Mouse (Mus musculus) cerebellum, adult 2 months (tissue): Measurements from ENCODE around the gene Yipf4. TPM values are rescaled to one million over a fixed set of nuclear protein-coding genes. Genes with fewer than 3 reads are reported as not detected.
"Not testable (repeated sequence)": the region's sequence is repeated elsewhere in the genome, so short reads cannot be mapped to it uniquely, and the experiment has no call there.

Source experiments
- DNase-seq, 2 experiments: peaks; one replicate each; pipeline ENCODE4 v3.0.0; 2021
- H3K27ac ChIP-seq: fragments of 200-500 bp; 2 replicates; pipeline ENCODE4 v1.5.1; 2012; ENCODE audit warnings: low read length, control low read depth, inconsistent platforms; ENCODE audit not compliant: insufficient read depth
- H3K27me3 ChIP-seq: fragments of 200-500 bp; 2 replicates; pipeline ENCODE4 v1.6.1; 2012; ENCODE audit warnings: inconsistent platforms, mild to moderate bottlenecking, low read length, moderate library complexity; ENCODE audit not compliant: control insufficient read depth, insufficient read depth
- H3K4me1 ChIP-seq: fragments of 200-500 bp; 2 replicates; pipeline ENCODE4 v1.6.1; 2011; ENCODE audit warnings: low read length; ENCODE audit not compliant: control insufficient read depth, insufficient read depth
- H3K4me3 ChIP-seq: fragments of 200-500 bp; replicated peaks from 2 replicates; pipeline ENCODE3; 2011; ENCODE audit warnings: mild to moderate bottlenecking, low read depth, low read length, control low read depth; ENCODE audit not compliant: insufficient read depth
- CTCF ChIP-seq: fragments of 200-500 bp; IDR thresholded peaks from 2 replicates; pipeline ENCODE4 v1.5.1; 2011; ENCODE audit warnings: low read depth, mild to moderate bottlenecking, control low read depth, low read length, moderate library complexity, borderline replicate concordance; ENCODE audit not compliant: insufficient read depth
- POLR2A ChIP-seq: fragments of 200-500 bp; IDR thresholded peaks from 2 replicates; pipeline ENCODE4 v1.6.1; 2011; ENCODE audit warnings: low read length, control low read depth, borderline replicate concordance; ENCODE audit not compliant: insufficient read depth
- WGBS: fragments of 180-500 bp; shearing (Covaris S2); methylation state at CpG from one replicate; pipeline ENCODE4 v1.1.7; 2018; 5-methylcytosine and 5-hydroxymethylcytosine counted together
- polyA plus RNA-seq: library from polyadenylated mRNA; depleted of rRNA; stranded (reverse); fragments of >200 nt; gene quantifications from 2 replicates; pipeline ENCODE4 v1.2.3, GENCODE M21; 2012

Gene Yipf4
- polyA plus RNA-seq, 1 experiment = 52.0 TPM

DNA sequence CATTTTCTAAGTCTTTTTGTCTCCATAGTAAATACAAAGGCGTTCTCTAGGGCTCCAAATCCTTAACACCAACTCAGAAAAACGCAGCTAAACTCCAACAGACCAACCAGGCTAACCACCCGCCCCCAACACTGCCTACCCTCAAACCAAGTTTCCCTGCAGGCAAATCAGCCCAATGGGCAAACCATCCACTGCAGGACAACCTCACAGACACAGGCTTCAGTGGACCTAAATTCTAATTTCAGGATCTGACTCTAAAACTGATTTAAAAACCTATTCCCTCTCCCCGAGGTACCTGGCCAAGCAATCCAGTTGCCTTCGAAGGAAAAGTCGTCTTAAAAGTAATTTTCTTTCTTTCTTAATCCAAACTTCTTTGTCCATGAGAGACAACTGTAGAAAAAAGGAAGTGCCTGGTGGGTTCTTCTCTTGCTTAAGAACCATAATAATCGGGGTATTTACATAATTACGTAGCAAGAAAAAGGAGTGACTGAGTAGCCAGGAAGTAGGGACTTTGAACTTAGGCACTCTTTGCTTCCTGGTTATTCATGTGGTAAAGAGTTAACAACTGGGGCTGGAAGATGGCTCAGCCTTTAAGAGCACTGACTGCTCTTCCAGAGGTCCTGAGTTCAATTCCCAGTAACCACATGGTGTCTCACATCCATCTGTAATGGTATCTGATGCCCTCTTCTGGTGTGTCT, 30.4 kb upstream of the Yipf4 start, which contains the start of gene Nlrc4:
Nlrc4 (minus strand) TSS at position 432 of the 698 bp plus-strand sequence.
- 56% methylated on average over 8 of the region's 8 CpGs for WGBS
- H3K27me3 ChIP-seq = no peaks in the 10 kb centered on the region

GRCm38 (mm10) chr17:74463510-74463909, 25.8 kb upstream of the Yipf4 start:
- Histone ChIP-seq H3K27me3 (no peaks in the 10 kb centered on the region), H3K4me3 (no peak overlapping the region), H3K4me1 (no peaks in the 10 kb centered on the region), H3K27ac (no peak overlapping the region)
- TF ChIP-seq CTCF (no peak), POLR2A (no peak)
- DNase-seq = no peak

More for the DNA sequence above, 30.4 kb upstream of the Yipf4 start, which contains the start of gene Nlrc4:
- no peak within 1 kb of the TSS for H3K27ac ChIP-seq
- DNase-seq = no peak
- TF ChIP-seq POLR2A (no peak), CTCF (no peak)
- H3K4me3 ChIP-seq = no peak within 1 kb of the TSS
- no peaks in the 10 kb centered on the region for H3K4me1 ChIP-seq

- DNase-seq, H3K27me3 ChIP-seq, H3K27ac ChIP-seq, H3K4me1 ChIP-seq, H3K4me3 ChIP-seq: not testable (repeated sequence)
- WGBS = 80% methylated on average over 2 of the region's 2 CpGs
Measured at GRCm38 (mm10) chr17:74467981-74468380, 21.3 kb upstream of the Yipf4 start.

DNA sequence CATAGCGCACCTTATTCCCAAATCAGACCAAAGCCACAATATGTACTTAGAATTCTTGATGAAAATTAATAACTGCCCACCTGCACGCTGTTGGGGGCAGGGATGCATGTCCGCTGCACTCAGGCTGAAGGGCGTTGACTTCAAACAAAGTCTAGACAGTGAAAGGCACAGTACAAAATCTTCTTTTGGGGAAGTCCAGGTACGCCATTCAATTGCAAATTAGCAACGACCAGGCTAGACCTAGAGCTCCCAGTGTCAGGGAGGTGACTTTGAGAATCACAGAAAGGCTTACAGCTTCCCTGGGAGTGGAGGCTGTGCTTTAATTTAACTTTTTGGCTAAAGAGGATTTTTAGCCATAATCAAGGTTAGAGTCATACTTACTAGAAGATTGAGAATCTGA, 19.2 kb upstream of the Yipf4 start:
- not testable (repeated sequence) for H3K27ac ChIP-seq, H3K4me1 ChIP-seq, DNase-seq, H3K4me3 ChIP-seq, H3K27me3 ChIP-seq
- 74% methylated on average over 6 of the region's 6 CpGs for WGBS

GRCm38 (mm10) chr17:74480361-74481069, 8.8 kb upstream of the Yipf4 start:
- no peaks in the 10 kb centered on the region for H3K4me1 ChIP-seq
- 69% methylated on average over 14 of the region's 14 CpGs for WGBS
- TF ChIP-seq CTCF (no peak), POLR2A (no peak)
- no peak overlapping the region for H3K27ac ChIP-seq
- no peak for DNase-seq
- no peaks in the 10 kb centered on the region for H3K27me3 ChIP-seq
- H3K4me3 ChIP-seq = no peak overlapping the region

DNA sequence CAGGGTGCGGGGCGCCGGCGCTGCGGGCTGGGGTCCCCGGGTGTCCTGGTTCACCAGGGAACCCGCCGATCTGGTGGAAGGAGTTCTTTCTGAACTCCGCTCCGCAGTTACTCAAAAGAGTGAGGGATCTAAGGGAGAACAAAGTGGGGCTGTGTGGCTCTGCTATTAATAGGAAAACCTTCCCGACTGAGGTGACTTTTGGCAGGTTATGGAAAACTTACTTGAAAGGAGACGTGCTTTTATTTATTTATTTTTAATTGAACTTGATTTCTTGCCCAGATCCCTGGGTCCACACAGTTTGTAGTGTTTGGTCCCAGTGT, 568 bp downstream of the Yipf4 start:
- under 1% methylated on average over 12 of the region's 12 CpGs for WGBS
- Histone ChIP-seq H3K4me3 (peak overlapping the region; percentile 48), H3K4me1 (no peaks in the 10 kb centered on the region), H3K27ac (no peak overlapping the region), H3K27me3 (no peaks in the 10 kb centered on the region)
- DNase-seq = no peak
- TF ChIP-seq CTCF (no peak), POLR2A (no peak)

- Histone ChIP-seq H3K27me3 (no peaks in the 10 kb centered on the region), H3K4me1 (no peaks in the 10 kb centered on the region), H3K27ac (no peak overlapping the region), H3K4me3 (no peak overlapping the region)
- 94% methylated on average over 3 of the region's 3 CpGs for WGBS
- TF ChIP-seq CTCF (no peak), POLR2A (no peak)
- no peak for DNase-seq
Measured at GRCm38 (mm10) chr17:74491565-74491964, 2.3 kb downstream of the Yipf4 start.

DNA sequence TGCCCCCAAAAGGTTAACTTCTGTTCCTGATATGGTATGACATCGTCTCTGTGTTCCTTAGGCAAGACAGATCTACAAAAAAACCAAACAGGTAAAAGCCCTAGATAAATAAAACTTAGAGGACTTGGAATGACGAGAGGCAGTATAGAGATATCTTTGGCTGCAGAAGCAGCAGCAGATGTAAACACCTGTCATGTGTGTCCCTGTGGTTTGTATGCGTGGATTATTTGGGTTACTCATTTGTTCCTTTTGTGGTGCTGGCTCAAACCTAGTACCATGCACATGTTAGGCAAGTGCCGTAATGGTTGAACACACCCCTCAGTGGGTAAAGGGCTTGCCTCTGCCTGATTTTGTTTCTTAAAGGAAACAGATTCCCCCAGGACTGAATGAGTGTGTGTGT, 10.9 kb downstream of the Yipf4 start:
- 93% methylated on average over 4 of the region's 4 CpGs for WGBS
- DNase-seq = no peak
- Histone ChIP-seq H3K4me1 (no peaks in the 10 kb centered on the region), H3K27ac (no peak overlapping the region), H3K27me3 (no peaks in the 10 kb centered on the region), H3K4me3 (no peak overlapping the region)
- no peak for TF ChIP-seq CTCF
- no peak for TF ChIP-seq POLR2A

DNA sequence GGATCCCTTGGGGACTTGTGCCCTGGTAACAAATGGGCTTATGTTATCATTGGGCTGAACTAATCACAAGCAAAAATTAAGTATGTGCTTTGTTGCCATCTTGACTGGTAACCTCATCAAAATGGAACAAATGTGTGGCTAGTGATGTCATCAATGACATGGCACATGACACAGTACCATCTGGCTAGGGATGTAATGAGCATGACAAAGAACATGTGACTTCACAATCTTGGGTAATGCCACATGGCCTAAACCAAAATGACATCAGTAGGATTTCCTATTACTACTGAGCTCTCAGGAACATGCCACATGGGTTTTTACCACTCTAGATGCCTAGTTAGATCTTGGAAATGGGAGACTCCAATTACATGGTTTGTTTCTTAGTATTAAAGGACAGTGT, 11.8 kb downstream of the Yipf4 start:
- TF ChIP-seq POLR2A (no peak), CTCF (no peak)

More for the DNA sequence above, 11.8 kb downstream of the Yipf4 start:
- Histone ChIP-seq H3K27me3 (no peaks in the 10 kb centered on the region), H3K4me3 (no peak overlapping the region), H3K27ac (no peak overlapping the region), H3K4me1 (no peaks in the 10 kb centered on the region)
- DNase-seq = no peak
